Mouse (Mus musculus) colon, adult 2 months (tissue): ENCODE data around the gene Dctpp1. TPM values are rescaled to one million over a fixed set of nuclear protein-coding genes. Genes with fewer than 3 reads are reported as not detected.

Source experiments
- polyA plus RNA-seq: library from polyadenylated mRNA; depleted of rRNA; stranded (reverse); fragments of >200 nt; gene quantifications from 2 replicates; pipeline ENCODE4 v1.2.3, GENCODE M21; 2012; rRNA removed

The Dctpp1 gene
- polyA plus RNA-seq: 67.0 and 72.9 TPM in 2 replicates

GRCm38 (mm10) chr7:127260309-127261111 is at the start of gene Dctpp1:
Dctpp1 (minus strand) TSS chr7:127260709.

GRCm38 (mm10) chr7:127296098-127296497 is 35.6 kb upstream of the Dctpp1 start, which contains the start of gene Itgal:
Itgal (plus strand) TSS chr7:127296260.

DNA sequence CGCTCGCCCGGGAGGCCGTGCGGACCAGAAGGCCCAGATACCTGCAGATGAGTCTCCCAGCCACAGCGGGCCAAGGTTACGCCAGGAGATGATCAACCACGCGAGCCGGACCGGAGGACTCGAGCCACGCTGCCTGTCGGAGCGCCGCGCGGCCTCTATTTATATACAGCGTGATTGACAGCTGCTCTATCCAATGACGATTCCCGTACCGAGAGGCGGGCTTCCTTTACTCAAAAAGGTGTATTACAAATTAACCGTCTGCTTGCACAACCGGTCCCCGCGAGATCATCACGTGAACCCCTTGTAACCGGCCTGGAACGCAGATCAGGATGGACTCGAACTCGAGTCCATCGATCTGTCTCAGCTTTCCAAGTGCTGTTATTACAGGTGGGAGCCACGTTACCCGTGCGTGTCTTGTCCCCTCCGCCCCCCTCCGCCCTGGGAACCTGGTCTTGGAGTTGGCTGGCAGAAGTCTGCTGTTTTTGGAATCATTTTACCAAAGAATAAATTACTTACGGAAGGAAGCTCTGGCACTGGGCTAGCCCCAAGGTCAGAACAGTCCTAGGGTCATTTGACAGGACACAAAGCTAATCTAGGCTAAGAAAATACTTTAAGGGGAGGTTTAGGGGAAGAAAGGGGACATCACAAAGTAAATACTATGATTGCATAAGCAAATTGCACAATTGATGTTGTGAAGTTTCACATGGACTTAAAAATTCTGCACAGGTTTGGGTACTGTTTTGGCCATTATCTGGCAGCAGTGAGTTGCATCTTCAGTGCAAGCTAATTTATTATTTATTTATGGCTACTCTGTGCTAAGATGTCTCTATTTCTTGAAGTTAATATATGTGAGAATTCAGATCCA is 13.6 kb upstream of the Dctpp1 start, which contains the start of gene Sephs2:
Gene Sephs2 (minus strand): TSS at position 131 of the 865 bp plus-strand sequence.

DNA sequence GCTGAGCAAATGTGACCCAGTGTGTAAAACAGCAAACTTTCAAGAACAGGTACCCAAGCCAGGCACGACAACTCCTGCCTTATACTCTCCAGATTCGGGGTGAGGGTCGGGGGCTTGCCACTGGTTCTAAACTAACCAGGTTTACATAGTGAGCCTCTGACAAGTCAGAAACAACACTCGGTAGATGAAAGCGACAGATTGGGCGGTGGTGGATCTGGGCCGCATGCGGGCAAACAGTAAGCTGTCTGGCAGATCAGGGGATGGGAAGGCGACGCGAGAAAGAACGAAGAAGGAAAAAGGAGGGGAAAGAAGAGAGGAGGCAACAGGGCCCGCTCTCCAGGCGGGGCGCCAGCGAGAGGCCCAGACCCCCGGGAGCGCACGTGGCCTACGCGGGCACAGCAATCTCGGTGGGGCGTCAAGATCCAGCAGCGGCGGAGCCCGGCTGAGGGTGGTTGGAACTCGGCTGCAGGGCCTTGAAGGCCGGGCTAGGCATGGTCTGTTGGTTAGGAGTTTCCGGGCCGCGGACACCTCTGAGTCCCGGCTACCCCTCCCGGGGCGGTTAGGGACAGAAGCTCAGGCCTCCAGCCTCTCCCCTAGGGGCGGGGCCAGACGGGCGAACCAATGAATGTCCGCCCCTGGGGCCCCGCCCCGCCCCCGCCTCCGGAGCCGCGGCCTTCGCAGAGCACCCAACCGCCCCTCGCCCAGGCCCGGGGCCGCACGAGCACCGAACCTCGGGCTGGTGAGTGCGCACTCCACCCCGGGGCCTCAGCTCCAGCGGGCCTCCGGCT is 16.4 kb downstream of the Dctpp1 start, which contains the start of gene Zfp771:
Gene Zfp771 (plus strand): TSS at position 405 of the 788 bp plus-strand sequence.

GRCm38 (mm10) chr7:127232622-127233367 is 27.7 kb downstream of the Dctpp1 start, which contains the start of the genes Zfp553 and Sept1:
Zfp553 (plus strand) TSS chr7:127233061.
Sept1 (minus strand) TSS chr7:127233130.

GRCm38 (mm10) chr7:127208553-127209438 is 51.7 kb downstream of the Dctpp1 start, which contains the start of gene Mylpf:
Mylpf (plus strand) TSS chr7:127208890.

DNA sequence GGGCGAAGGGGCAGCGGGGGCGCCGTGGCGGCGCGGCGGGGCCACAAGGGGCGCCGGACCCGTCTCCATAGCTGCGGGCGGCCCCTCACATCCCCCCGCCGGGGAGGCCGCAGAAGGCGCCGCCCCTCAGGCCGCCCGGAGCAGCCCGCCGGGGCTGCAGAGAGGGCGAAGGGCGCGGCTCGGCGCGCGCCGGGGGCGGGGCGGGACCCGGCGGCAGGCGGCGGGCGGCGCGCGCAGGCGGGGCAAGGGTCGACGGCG is 52.3 kb downstream of the Dctpp1 start, which contains the start of gene Tbc1d10b:
Gene Tbc1d10b (minus strand): TSS at position 174 of the 258 bp plus-strand sequence.

Other genes with a start within 250 kb of the Dctpp1 start
- gene Mvp, start 246.1 kb downstream of the Dctpp1 start, polyA plus RNA-seq: 270 and 280 TPM in 2 replicates
- gene Pagr1b, start 244.2 kb downstream of the Dctpp1 start, polyA plus RNA-seq: 3.0 and 4.5 TPM in 2 replicates
- gene Pagr1a, start 243.4 kb downstream of the Dctpp1 start, polyA plus RNA-seq: 0.86 and 12.8 TPM in 2 replicates
- gene Gm42742, start 239.6 kb downstream of the Dctpp1 start, polyA plus RNA-seq: 35.5 and 40.3 TPM in 2 replicates
- 7.0 and 8.9 TPM in 2 replicates for gene Prrt2, start 239.5 kb downstream of the Dctpp1 start, polyA plus RNA-seq
- gene Maz, start 233.7 kb downstream of the Dctpp1 start, polyA plus RNA-seq: 182 and 234 TPM in 2 replicates
- gene Kif22, start 218.2 kb downstream of the Dctpp1 start, polyA plus RNA-seq: 6.3 and 6.9 TPM in 2 replicates
- 4,054 and 4,768 TPM in 2 replicates for gene Zg16, start 173.4 kb downstream of the Dctpp1 start, polyA plus RNA-seq
- 21.2 and 21.4 TPM in 2 replicates for gene AI467606, start 169.3 kb downstream of the Dctpp1 start, polyA plus RNA-seq
- gene Qprt, start 138.5 kb downstream of the Dctpp1 start, polyA plus RNA-seq: 0.65 and 0.79 TPM in 2 replicates
- 1.9 and 2.2 TPM in 2 replicates for gene Spn, start 122.9 kb downstream of the Dctpp1 start, polyA plus RNA-seq
- gene Cd2bp2, start 64.7 kb downstream of the Dctpp1 start, polyA plus RNA-seq: 17.7 and 20.8 TPM in 2 replicates
- 36.0 and 42.8 TPM in 2 replicates for gene Tbc1d10b, start 52.2 kb downstream of the Dctpp1 start, polyA plus RNA-seq
- 0.43 and 0.79 TPM in 2 replicates for gene Mylpf, start 51.8 kb downstream of the Dctpp1 start, polyA plus RNA-seq
- gene Zfp553, start 27.6 kb downstream of the Dctpp1 start, polyA plus RNA-seq: 12.1 and 13.0 TPM in 2 replicates
- 14.1 and 15.4 TPM in 2 replicates for gene Sept1, start 27.6 kb downstream of the Dctpp1 start, polyA plus RNA-seq
- 99.4 and 116 TPM in 2 replicates for gene Zfp771, start 16.4 kb downstream of the Dctpp1 start, polyA plus RNA-seq
- gene Sephs2, start 13.3 kb upstream of the Dctpp1 start, polyA plus RNA-seq: 34.1 and 39.1 TPM in 2 replicates
- gene Itgal, start 35.6 kb upstream of the Dctpp1 start, polyA plus RNA-seq: 3.6 and 5.0 TPM in 2 replicates
- 50.1 and 52.5 TPM in 2 replicates for gene Zfp768, start 84.9 kb upstream of the Dctpp1 start, polyA plus RNA-seq
- gene Zfp747, start 115.3 kb upstream of the Dctpp1 start, polyA plus RNA-seq: 13.0 and 13.4 TPM in 2 replicates
- 4.5 and 4.7 TPM in 2 replicates for gene 9130019O22Rik, start 126.5 kb upstream of the Dctpp1 start, polyA plus RNA-seq
- 9.8 and 10.4 TPM in 2 replicates for gene E430018J23Rik, start 132.9 kb upstream of the Dctpp1 start, polyA plus RNA-seq
- gene Zfp764, start 146.1 kb upstream of the Dctpp1 start, polyA plus RNA-seq: 7.7 and 7.9 TPM in 2 replicates
- 24.4 and 29.7 TPM in 2 replicates for gene Zfp688, start 161.4 kb upstream of the Dctpp1 start, polyA plus RNA-seq
- gene Zfp689, start 188.4 kb upstream of the Dctpp1 start, polyA plus RNA-seq: 4.1 and 4.6 TPM in 2 replicates
- gene Prr14, start 198.9 kb upstream of the Dctpp1 start, polyA plus RNA-seq: 75.9 and 78.1 TPM in 2 replicates
- gene Fbrs, start 218.5 kb upstream of the Dctpp1 start, polyA plus RNA-seq: 24.0 and 34.3 TPM in 2 replicates